Mouse (Mus musculus): ENCODE data around the gene Pla2g5. TPM values are rescaled to one million over a fixed set of nuclear protein-coding genes. Genes with fewer than 3 reads are reported as not detected.
A peak's percentile ranks its signal among the peaks of the same experiment; 100 is the strongest.

The Pla2g5 gene
- polyA plus RNA-seq, 1 experiment from 2014 or later: 0.59 TPM

DNA sequence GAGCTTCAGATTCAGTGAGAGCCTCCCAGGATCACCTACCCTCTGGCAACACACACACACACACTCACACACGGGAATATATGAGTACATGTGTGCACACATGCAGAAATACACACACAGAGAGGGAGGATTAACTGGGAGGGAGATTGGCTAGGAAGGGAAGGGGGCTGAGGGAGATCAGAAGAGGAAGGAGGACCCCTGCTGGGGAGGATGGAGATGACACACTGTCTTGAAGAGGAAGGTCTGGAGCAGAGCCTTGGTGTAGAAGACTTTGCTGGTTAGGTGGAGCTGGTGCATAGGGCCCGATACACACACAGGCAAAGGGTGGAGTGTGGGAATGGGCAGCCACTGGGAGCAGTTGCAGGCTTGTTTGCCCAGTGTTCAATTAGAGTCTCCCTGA, 70.0 kb downstream of the Pla2g5 start:
- no peaks in the 10 kb centered on the region for H3K36me3 ChIP-seq
- H3K9me3 ChIP-seq: no peaks in the 10 kb centered on the region
- no peak overlapping the region for H3K9ac ChIP-seq (replicated peaks)
- no peaks in the 10 kb centered on the region for H3K4me1 ChIP-seq (replicated peaks)
- ATAC-seq: 0 out of 2 replicates have a peak, but pooled peaks have one; percentile 40
- H3K4me2 ChIP-seq (replicated peaks): no peak overlapping the region
- H3K27me3 ChIP-seq: no peaks in the 10 kb centered on the region
- H3K4me3 ChIP-seq (replicated peaks): no peak overlapping the region
- H3K27ac ChIP-seq: no peak overlapping the region
- WGBS: 54% methylated on average over 2 of the region's 2 CpGs

DNA sequence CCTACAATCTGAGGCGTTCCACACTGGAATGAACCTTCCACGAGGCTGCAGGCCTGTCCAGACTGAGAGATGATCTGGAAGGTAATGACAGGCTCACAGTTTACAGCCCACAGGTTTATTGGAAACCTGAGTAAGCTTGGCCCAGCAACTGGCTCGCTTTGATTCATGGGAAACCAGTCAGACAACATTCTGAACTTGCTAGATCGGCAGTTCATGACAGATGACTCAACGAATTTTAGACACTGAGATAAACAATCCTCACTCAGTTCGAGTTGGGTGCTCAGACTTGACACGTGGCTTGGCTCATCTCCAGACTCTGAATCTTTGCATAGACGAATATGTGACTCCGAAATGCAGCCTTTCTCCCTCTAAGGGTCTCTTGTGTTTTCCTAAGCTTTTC, 70.7 kb downstream of the Pla2g5 start:
- ATAC-seq: no peak
- Histone ChIP-seq H3K4me1 (replicated peaks) (no peaks in the 10 kb centered on the region), H3K4me3 (replicated peaks) (no peak overlapping the region), H3K9me3 (no peaks in the 10 kb centered on the region), H3K9ac (replicated peaks) (no peak overlapping the region), H3K36me3 (no peaks in the 10 kb centered on the region), H3K4me2 (replicated peaks) (no peak overlapping the region), H3K27me3 (0 out of 2 replicates have a peak, but pooled peaks cover 3% of the 10 kb centered on the region), H3K27ac (no peak overlapping the region)
- WGBS: 76% methylated on average over 9 of the region's 9 CpGs

DNA sequence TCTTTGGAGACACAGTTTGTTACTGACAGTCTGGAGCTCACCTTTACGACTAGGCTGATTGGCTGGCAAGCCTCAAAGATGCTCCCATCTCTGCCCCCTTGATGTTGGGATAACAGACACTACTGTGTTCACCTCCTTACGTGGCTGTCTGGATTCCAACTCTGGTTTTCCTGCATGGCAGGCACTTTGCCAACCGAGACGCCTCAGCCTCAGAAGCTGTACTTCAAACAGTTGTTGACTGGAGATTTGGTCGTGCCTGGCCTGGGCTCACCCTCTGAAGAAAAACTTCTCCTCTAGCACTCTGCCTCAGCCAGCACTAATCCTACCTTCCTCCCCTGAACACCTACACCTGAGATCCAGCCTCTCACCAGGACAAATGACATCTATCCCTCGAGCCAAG, 71.8 kb downstream of the Pla2g5 start:
- Histone ChIP-seq H3K4me2 (replicated peaks) (no peak overlapping the region), H3K27ac (no peak overlapping the region), H3K4me3 (replicated peaks) (no peak overlapping the region), H3K9me3 (no peaks in the 10 kb centered on the region), H3K36me3 (no peaks in the 10 kb centered on the region), H3K4me1 (replicated peaks) (no peaks in the 10 kb centered on the region), H3K9ac (replicated peaks) (no peak overlapping the region), H3K27me3 (0 out of 2 replicates have a peak, but pooled peaks cover 3% of the 10 kb centered on the region)
- no peak for ATAC-seq
- 75% methylated on average over 6 of the region's 6 CpGs for WGBS

DNA sequence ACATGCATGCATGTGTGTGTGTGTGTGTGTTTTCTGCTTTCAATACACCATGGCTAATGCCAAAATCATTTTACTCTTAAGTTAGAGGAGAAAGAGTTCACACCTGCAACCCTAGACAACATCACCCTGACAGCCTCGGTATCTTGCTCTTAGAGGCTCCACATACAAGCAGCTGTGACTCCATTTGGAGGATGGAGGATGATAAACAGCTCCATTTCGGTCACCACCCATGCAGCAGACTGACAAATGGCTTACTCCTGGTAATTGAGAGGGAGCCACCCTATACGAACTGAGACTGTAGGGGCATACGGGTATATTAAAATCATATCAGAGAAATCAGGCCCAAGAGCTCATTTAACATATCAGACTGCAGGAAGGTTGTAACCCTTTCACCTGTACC, 74.9 kb downstream of the Pla2g5 start:
- Histone ChIP-seq H3K9ac (replicated peaks) (no peak overlapping the region), H3K4me2 (replicated peaks) (no peak overlapping the region), H3K9me3 (no peaks in the 10 kb centered on the region), H3K36me3 (no peaks in the 10 kb centered on the region), H3K27me3 (0 out of 2 replicates have a peak, but pooled peaks cover 3% of the 10 kb centered on the region), H3K4me3 (replicated peaks) (no peak overlapping the region), H3K4me1 (replicated peaks) (no peaks in the 10 kb centered on the region), H3K27ac (no peak overlapping the region)
- WGBS: 83% methylated on average over 4 of the region's 4 CpGs
- no peak for ATAC-seq

DNA sequence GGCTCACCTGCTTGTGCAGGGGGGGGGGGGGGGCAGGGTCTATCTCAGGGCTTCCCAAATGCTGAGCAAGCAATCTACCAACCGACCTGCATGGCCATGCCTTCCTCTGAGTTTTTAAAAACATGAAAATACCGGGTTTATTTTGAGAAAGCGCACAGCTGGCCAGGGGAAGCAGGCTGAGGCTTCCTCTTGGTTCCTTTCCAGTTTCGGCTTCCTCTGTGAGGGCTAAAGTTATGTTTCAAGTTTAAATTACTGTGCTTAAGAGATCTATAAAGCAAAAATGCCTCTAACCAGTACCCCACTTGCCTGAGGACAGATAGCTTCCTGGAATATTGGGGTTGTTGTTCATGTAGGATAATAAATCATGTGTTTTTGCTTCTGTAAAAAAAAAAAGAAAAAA, 77.1 kb downstream of the Pla2g5 start:
- no peaks in the 10 kb centered on the region for H3K9me3 ChIP-seq
- no peak overlapping the region for H3K9ac ChIP-seq (replicated peaks)
- no peaks in the 10 kb centered on the region for H3K36me3 ChIP-seq
- no peak overlapping the region for H3K4me3 ChIP-seq (replicated peaks)
- 69% methylated on average over 4 of the region's 4 CpGs for WGBS
- H3K27me3 ChIP-seq: 0 out of 2 replicates have a peak, but pooled peaks cover 3% of the 10 kb centered on the region
- ATAC-seq: no peak
- H3K27ac ChIP-seq: no peak overlapping the region
- H3K4me2 ChIP-seq (replicated peaks): no peak overlapping the region
- H3K4me1 ChIP-seq (replicated peaks): no peaks in the 10 kb centered on the region

DNA sequence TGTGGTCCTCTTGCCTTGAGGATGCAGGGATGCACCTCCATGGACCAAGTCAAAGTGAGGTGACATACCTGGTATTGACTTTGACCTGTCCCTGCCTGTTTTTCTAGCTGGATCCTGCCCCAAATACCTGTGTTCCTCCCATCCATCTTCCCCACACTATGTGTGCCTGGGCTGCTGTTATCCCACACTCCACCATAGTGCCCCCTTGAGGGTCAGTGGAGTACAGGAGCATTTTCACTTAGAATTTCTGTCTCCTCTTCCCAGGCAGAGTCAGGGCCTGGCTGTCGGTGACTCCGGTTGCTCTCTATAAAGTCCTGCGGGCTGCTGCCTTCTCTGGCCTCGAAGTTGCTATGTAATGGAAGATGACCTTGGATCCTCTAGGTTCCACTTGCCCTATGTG, 77.6 kb downstream of the Pla2g5 start:
- WGBS: 68% methylated on average over 4 of the region's 4 CpGs
- ATAC-seq: no peak
- H3K27me3 ChIP-seq: 0 out of 2 replicates have a peak, but pooled peaks cover 3% of the 10 kb centered on the region
- H3K27ac ChIP-seq: no peak overlapping the region
- H3K4me3 ChIP-seq (replicated peaks): no peak overlapping the region
- H3K4me1 ChIP-seq (replicated peaks): no peaks in the 10 kb centered on the region
- no peaks in the 10 kb centered on the region for H3K9me3 ChIP-seq
- no peak overlapping the region for H3K4me2 ChIP-seq (replicated peaks)
- no peak overlapping the region for H3K9ac ChIP-seq (replicated peaks)
- no peaks in the 10 kb centered on the region for H3K36me3 ChIP-seq

DNA sequence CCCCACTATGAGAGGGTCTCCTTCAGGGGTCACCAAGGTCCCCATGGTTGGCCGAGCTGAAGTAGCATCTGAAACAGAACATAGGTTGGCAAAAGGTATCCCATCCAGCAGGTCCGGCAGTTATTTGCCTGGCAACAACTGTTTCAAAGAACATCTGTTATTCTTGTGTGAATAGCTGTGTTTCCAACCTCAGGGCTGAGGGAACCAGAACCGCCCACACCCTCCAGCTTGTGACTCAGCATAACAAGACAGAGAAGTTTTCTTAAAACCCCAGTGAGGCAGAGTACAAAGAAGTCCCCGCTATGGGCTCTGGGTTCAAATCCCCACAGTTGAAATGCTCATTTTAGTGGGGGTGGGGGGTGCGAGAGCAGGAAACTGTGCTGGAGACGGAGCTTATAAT, 81.2 kb downstream of the Pla2g5 start:
- Histone ChIP-seq H3K4me3 (replicated peaks) (no peak overlapping the region), H3K4me1 (replicated peaks) (peaks cover 10% of the 10 kb centered on the region), H3K9me3 (no peaks in the 10 kb centered on the region), H3K36me3 (no peaks in the 10 kb centered on the region), H3K9ac (replicated peaks) (no peak overlapping the region), H3K27ac (no peak overlapping the region), H3K27me3 (no peaks in the 10 kb centered on the region), H3K4me2 (replicated peaks) (no peak overlapping the region)
- 86% methylated on average over 6 of the region's 6 CpGs for WGBS
- ATAC-seq: no peak

DNA sequence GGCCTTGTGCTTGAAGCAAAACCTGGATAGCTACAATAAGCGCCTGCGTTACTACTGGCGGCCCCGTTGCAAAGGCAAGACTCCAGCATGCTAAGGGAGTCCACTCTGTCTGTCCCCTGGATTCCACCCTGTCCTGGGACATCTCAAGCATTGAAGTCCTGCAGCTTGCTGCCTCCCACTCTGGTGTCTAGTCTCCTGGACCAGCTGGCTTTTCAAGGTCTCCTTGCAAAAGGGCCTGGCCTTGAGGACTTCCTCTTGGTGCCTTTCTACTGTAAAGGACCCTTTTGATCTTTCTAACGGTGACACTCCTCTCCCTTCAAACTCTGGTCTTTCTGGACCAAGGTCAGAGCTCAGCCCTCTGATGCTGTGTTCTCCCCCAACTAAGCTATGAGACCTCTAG, 83.0 kb downstream of the Pla2g5 start:
- WGBS: 95% methylated on average over 5 of the region's 5 CpGs
- ATAC-seq: no peak
- H3K4me3 ChIP-seq (replicated peaks): no peak overlapping the region
- H3K4me1 ChIP-seq (replicated peaks): peaks cover 10% of the 10 kb centered on the region
- H3K4me2 ChIP-seq (replicated peaks): no peak overlapping the region
- no peaks in the 10 kb centered on the region for H3K36me3 ChIP-seq
- H3K27ac ChIP-seq: no peak overlapping the region
- no peaks in the 10 kb centered on the region for H3K9me3 ChIP-seq
- no peaks in the 10 kb centered on the region for H3K27me3 ChIP-seq
- no peak overlapping the region for H3K9ac ChIP-seq (replicated peaks)

DNA sequence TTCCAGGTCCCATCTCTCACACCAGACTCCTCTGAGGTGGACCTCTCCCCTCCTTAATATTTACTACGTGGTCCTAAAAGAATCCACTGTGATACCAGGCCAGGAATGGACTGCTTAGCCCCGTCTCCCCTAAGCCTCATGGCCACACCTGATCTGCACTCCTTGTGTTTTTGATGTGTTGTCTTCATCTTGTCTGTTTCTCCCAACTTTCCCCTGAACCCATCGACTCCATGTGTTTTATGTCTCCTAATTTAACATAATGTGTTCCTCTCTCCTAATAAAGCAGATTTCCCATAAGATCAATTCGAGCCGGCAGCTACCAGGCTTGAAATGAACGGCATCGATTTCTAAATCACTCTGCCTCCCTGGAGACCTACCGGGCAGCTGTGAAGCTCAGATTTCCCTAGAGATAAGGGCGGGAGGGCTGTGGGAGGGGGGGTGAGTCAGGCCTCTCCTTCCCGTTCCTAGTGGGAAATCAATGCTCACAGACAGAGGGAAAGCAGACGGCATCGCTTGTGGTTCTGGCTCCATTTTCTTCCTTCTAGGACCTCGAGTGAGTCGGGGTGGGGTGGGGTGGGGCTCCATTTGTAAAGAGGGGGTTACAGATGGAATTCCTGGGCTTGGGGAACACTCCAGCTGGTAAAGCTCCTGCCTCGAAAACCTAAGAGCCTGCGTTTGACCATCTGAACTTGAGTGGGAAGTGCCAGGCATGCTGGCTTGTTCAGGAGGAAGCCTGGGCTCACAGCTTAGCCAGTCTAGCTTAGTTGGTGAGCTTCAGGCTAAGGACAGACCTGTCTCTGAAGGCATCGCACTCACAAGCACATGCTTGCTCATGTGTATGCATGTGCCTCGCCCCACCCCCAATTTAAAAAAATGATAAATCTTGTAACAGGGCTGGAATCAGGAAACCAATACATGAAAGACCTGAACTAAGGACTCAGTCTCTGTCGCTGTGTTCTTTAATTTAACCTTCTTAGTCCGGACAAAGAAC, 85.6 kb downstream of the Pla2g5 start:
- H3K4me2 ChIP-seq (replicated peaks): no peak overlapping the region
- H3K4me3 ChIP-seq (replicated peaks): no peak overlapping the region
- H3K9ac ChIP-seq (replicated peaks): no peak overlapping the region
- no peaks in the 10 kb centered on the region for H3K9me3 ChIP-seq
- H3K4me1 ChIP-seq (replicated peaks): peaks cover 10% of the 10 kb centered on the region
- ATAC-seq: no peak
- H3K27ac ChIP-seq: peak overlapping the region; percentile 9; the same call in 1 of the 2 replicates
- no peaks in the 10 kb centered on the region for H3K36me3 ChIP-seq
- WGBS: 47% methylated on average over 20 of the region's 20 CpGs
- H3K27me3 ChIP-seq: no peaks in the 10 kb centered on the region

DNA sequence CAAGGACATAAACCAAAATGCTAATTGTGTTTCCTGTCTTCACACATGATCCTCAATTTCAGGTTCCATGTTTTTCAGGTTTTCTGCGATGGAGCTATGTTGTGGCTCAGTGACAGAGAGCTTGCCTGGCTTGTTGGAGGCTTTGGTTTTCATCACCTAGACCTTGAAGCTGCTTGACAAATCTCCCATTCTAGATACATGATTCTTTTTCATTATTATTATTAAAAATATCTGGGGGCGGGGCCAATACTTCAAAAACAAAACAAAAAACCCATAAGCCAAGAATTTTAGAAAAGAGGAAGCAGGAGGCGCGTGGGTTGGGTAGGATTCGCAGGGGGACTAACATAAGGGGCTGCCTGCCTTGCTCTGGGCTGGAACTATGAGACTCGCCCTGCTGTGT, 87.8 kb downstream of the Pla2g5 start, which contains the start of gene Pla2g2d:
Pla2g2d (plus strand) TSS at position 301 of the 400 bp plus-strand sequence.
- H3K27ac ChIP-seq: no peak within 1 kb of the TSS
- no peak within 1 kb of the TSS for H3K4me2 ChIP-seq (replicated peaks)
- H3K27me3 ChIP-seq: no peaks in the 10 kb centered on the region
- H3K36me3 ChIP-seq: no peaks in the 10 kb centered on the region
- WGBS: 89% methylated on average over 6 of the region's 6 CpGs
- H3K4me1 ChIP-seq (replicated peaks): peaks cover 10% of the 10 kb centered on the region
- H3K9ac ChIP-seq (replicated peaks): no peak within 1 kb of the TSS
- ATAC-seq: no peak
- no peaks in the 10 kb centered on the region for H3K9me3 ChIP-seq
- H3K4me3 ChIP-seq (replicated peaks): no peak within 1 kb of the TSS

DNA sequence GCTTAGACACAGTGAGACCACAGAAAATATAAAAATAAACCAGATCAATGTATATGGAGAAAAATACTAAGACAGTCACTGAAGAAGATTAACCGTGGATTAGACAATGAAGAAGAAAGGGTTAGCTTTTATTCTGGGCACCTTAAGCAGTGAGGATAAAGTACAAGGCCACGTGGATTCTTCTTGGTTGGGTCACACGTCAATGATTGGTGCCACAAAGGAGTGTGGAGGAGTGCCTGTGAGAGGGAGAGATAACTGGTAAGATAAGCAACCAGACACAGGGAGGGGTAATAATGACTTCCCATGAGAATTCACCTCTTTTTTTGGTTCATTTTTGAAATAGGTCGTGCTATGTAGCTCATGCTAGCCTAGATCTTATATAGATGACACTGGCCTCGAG, 90.9 kb downstream of the Pla2g5 start:
- no peak overlapping the region for H3K4me2 ChIP-seq (replicated peaks)
- H3K9me3 ChIP-seq: no peaks in the 10 kb centered on the region
- no peaks in the 10 kb centered on the region for H3K27me3 ChIP-seq
- H3K4me1 ChIP-seq (replicated peaks): peaks cover 3% of the 10 kb centered on the region
- H3K27ac ChIP-seq: no peak overlapping the region
- H3K9ac ChIP-seq (replicated peaks): no peak overlapping the region
- H3K36me3 ChIP-seq: no peaks in the 10 kb centered on the region
- H3K4me3 ChIP-seq (replicated peaks): no peak overlapping the region
- 78% methylated on average over 5 of the region's 5 CpGs for WGBS
- ATAC-seq: no peak

DNA sequence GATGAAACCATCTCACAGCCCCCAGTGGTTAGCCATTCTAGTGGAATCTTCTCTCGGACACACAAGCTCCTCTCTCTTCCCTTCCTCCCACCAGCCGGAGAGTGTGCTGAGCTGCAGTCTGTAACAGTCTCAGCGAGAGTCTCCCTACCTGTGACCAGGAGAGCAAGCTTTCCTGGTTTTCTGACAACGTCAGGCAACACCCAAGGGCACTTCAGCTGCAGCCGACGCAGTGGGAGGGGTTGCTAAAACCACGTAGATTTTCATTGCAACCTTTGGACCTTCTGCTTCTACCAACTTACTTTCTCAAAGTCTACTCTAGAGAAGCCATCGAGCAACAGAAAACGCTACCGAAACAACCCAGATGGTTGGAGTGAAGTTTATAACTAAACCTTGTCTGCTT, 91.3 kb downstream of the Pla2g5 start:
- Histone ChIP-seq H3K4me2 (replicated peaks) (no peak overlapping the region), H3K4me1 (replicated peaks) (no peaks in the 10 kb centered on the region), H3K27ac (no peak overlapping the region), H3K4me3 (replicated peaks) (no peak overlapping the region), H3K9ac (replicated peaks) (no peak overlapping the region), H3K9me3 (no peaks in the 10 kb centered on the region), H3K36me3 (no peaks in the 10 kb centered on the region), H3K27me3 (no peaks in the 10 kb centered on the region)
- ATAC-seq: no peak
- WGBS: 91% methylated on average over 10 of the region's 10 CpGs

All from midbrain, embryonic 13.5 days (tissue).